Mouse (Mus musculus) liver, embryonic 14.5 days (tissue): ENCODE measurements around the gene Arsg. TPM values are rescaled to one million over a fixed set of nuclear protein-coding genes. Genes with fewer than 3 reads are reported as not detected.

ENCODE experiments used
- ATAC-seq: fragments of 200-750 bp; cut with Nextera tagmentation; 2 replicates; pipeline ENCODE4 v1.8.0; 2017; ENCODE audit warnings: moderate number of reproducible peaks, mild to moderate bottlenecking, moderate library complexity; ENCODE audit not compliant: insufficient read depth
- DNase-seq, 3 experiments: peaks; one replicate each; pipeline ENCODE4 v3.0.0-alpha.2; 2012 to 2013; ENCODE audit warnings: low read depth in 3 of 3, low spot score in 3 of 3
- H3K27ac ChIP-seq: fragments of 300-500 bp; sonication (generic); 2 replicates; pipeline ENCODE4 v1.5.1; 2014; ENCODE audit warnings: moderate library complexity, mild to moderate bottlenecking, control low read depth, inconsistent platforms
- H3K27me3 ChIP-seq: fragments of 300-500 bp; sonication (generic); 2 replicates; pipeline ENCODE4 v1.6.1; 2014; ENCODE audit warnings: mild to moderate bottlenecking, low read length, moderate library complexity; ENCODE audit not compliant: control insufficient read depth, insufficient read depth
- H3K36me3 ChIP-seq: fragments of 300-500 bp; sonication (generic); replicated peaks from 2 replicates; pipeline ENCODE4 v1.6.1; 2014; ENCODE audit warnings: low read depth; ENCODE audit not compliant: control insufficient read depth, insufficient read depth
- H3K4me1 ChIP-seq, 2 experiments: fragments of 200-500 bp in 1 of 2; fragments of 300-500 bp in 1 of 2; sonication (generic) in 1 of 2; replicated peaks; 2 replicates each; pipeline ENCODE4 v1.6.1; 2012 to 2014; ENCODE audit warnings: antibody characterized with exemption in 1 of 2, inconsistent platforms in 1 of 2, low read length in 1 of 2; ENCODE audit not compliant: control insufficient read depth in 2 of 2, insufficient read depth in 2 of 2
- H3K4me2 ChIP-seq: fragments of 300-500 bp; sonication (generic); 2 replicates; pipeline ENCODE4 v1.6.1; 2014; ENCODE audit warnings: low read depth, mild to moderate bottlenecking, control low read depth, moderate library complexity
- H3K4me3 ChIP-seq, 2 experiments: fragments of 200-500 bp in 1 of 2; fragments of 300-500 bp in 1 of 2; sonication (generic) in 1 of 2; 2 replicates each; pipeline ENCODE4 v1.5.1; 2012 to 2014; ENCODE audit warnings: low read depth in 2 of 2, low read length in 2 of 2, mild to moderate bottlenecking in 2 of 2, control low read depth in 1 of 2, inconsistent platforms in 1 of 2, moderate library complexity in 1 of 2; ENCODE audit not compliant: insufficient read depth in 1 of 2
- H3K9ac ChIP-seq: fragments of 300-500 bp; sonication (generic); replicated peaks from 2 replicates; pipeline ENCODE4 v1.6.1; 2014; ENCODE audit warnings: mild to moderate bottlenecking, control low read depth, moderate library complexity
- H3K9me3 ChIP-seq: fragments of 300-500 bp; sonication (generic); 2 replicates; pipeline ENCODE4 v1.6.1; 2016; ENCODE audit warnings: low read length, mixed read lengths; ENCODE audit not compliant: control insufficient read depth
- CTCF ChIP-seq: IDR thresholded peaks from 2 replicates; pipeline ENCODE4 v1.5.1; 2016; ENCODE audit warnings: antibody characterized with exemption, low read depth, control low read depth
- EP300 ChIP-seq: IDR thresholded peaks from 2 replicates; pipeline ENCODE4 v1.6.1; 2016; ENCODE audit warnings: antibody characterized with exemption, low read depth
- WGBS: fragments of 180-500 bp; shearing (Covaris S2); extraction: QIAGEN DNeasy Blood & Tissue Kit; methylation state at CpG from one replicate; pipeline ENCODE4 v1.1.7; 2014; ENCODE audit not compliant: insufficient replicate concordance; 5-methylcytosine and 5-hydroxymethylcytosine counted together
- polyA plus RNA-seq, 2 experiments: library from polyadenylated mRNA; depleted of rRNA in 1 of 2; stranded (reverse) in 1 of 2; unstranded in 1 of 2; fragments of >200 nt; fragmentation: Nextera tagmentation in 1 of 2; extraction: Ambion mirVana in 1 of 2; gene quantifications; 2 replicates each; pipeline versions ENCODE4 v1.2.1 to v1.2.3; 2012 to 2014

The Arsg gene
- polyA plus RNA-seq, 2 experiments: 2.3 to 3.8 TPM

GRCm38 (mm10) chr11:109512995-109513675 lies 40.0 kb downstream of the Arsg start:
- Histone ChIP-seq H3K9ac (no peak overlapping the region), H3K9me3 (no peaks in the 10 kb centered on the region), H3K27ac (no peak overlapping the region), H3K4me1 (peaks cover 11 to 12% of the 10 kb centered on the region in 2 experiments), H3K27me3 (no peaks in the 10 kb centered on the region; the same call in 1 of the 2 replicates), H3K4me3 (no peak overlapping the region), H3K36me3 (no peaks in the 10 kb centered on the region), H3K4me2 (no peak overlapping the region)
- no peak for DNase-seq
- TF ChIP-seq EP300: no peak
- ATAC-seq: no peak
- 74% methylated on average over 16 of the region's 16 CpGs for WGBS

GRCm38 (mm10) chr11:109514064-109514612 lies 41.0 kb downstream of the Arsg start:
- no peaks in the 10 kb centered on the region for H3K36me3 ChIP-seq
- DNase-seq: no peak
- H3K9me3 ChIP-seq: no peaks in the 10 kb centered on the region
- no peaks in the 10 kb centered on the region; the same call in 1 of the 2 replicates for H3K27me3 ChIP-seq
- H3K9ac ChIP-seq: no peak overlapping the region
- no peak for ATAC-seq
- H3K4me1 ChIP-seq: peaks cover 16 to 19% of the 10 kb centered on the region in 2 experiments
- H3K4me2 ChIP-seq: no peak overlapping the region
- WGBS: 84% methylated on average over 3 of the region's 3 CpGs
- H3K4me3 ChIP-seq: no peak overlapping the region
- TF ChIP-seq CTCF: no peak
- TF ChIP-seq EP300: no peak
- no peak overlapping the region for H3K27ac ChIP-seq

- peaks cover 16 to 22% of the 10 kb centered on the region in 2 experiments for H3K4me1 ChIP-seq
- no peaks in the 10 kb centered on the region for H3K36me3 ChIP-seq
- no peaks in the 10 kb centered on the region; the same call in 1 of the 2 replicates for H3K27me3 ChIP-seq
- no peaks in the 10 kb centered on the region for H3K9me3 ChIP-seq
- no peak overlapping the region for H3K9ac ChIP-seq
- no peak overlapping the region for H3K27ac ChIP-seq
- peak overlapping the region; percentile 32 for H3K4me2 ChIP-seq
- ATAC-seq (peak; percentile 40; the same call in 1 of the 2 replicates), DNase-seq (no peak)
- 45% methylated on average over 11 of the region's 11 CpGs for WGBS
- TF ChIP-seq EP300 (no peak), CTCF (no peak)
- H3K4me3 ChIP-seq: no peak overlapping the region
These were observed 44.2 kb downstream of the Arsg start for GRCm38 (mm10) chr11:109517330-109517729.

- WGBS: 18% methylated on average over 3 of the region's 3 CpGs
- no peaks in the 10 kb centered on the region for H3K9me3 ChIP-seq
These were observed 44.6 kb downstream of the Arsg start for GRCm38 (mm10) chr11:109517816-109518215.

GRCm38 (mm10) chr11:109520958-109521357 lies 47.8 kb downstream of the Arsg start:
- Histone ChIP-seq H3K27ac (no peak overlapping the region; the same call in 1 of the 2 replicates), H3K4me2 (no peak overlapping the region), H3K36me3 (no peaks in the 10 kb centered on the region), H3K4me1 (peaks cover 16 to 22% of the 10 kb centered on the region in 2 experiments), H3K27me3 (no peaks in the 10 kb centered on the region), H3K9ac (no peak overlapping the region), H3K4me3 (no peak overlapping the region), H3K9me3 (no peaks in the 10 kb centered on the region)
- WGBS: 43% methylated on average over 7 of the region's 7 CpGs
- DNase-seq: no peak
- no peak for ATAC-seq
- TF ChIP-seq CTCF: no peak
- no peak for TF ChIP-seq EP300

More at GRCm38 (mm10) chr11:109517816-109518215, 44.6 kb downstream of the Arsg start:
- no peaks in the 10 kb centered on the region for H3K36me3 ChIP-seq
- TF ChIP-seq EP300 (peak; percentile 68), CTCF (no peak)
- H3K4me3 ChIP-seq: no peak overlapping the region
- H3K27me3 ChIP-seq: no peaks in the 10 kb centered on the region; the same call in 1 of the 2 replicates
- H3K27ac ChIP-seq: peak overlapping the region; percentile 7; the same call in 1 of the 2 replicates
- peak; percentile 96 for ATAC-seq
- H3K4me1 ChIP-seq: peaks cover 16 to 22% of the 10 kb centered on the region in 2 experiments
- H3K4me2 ChIP-seq: peak overlapping the region; percentile 32
- H3K9ac ChIP-seq: no peak overlapping the region
- DNase-seq: peak; percentile 59 to 63 (median 59)
